Mouse (Mus musculus): Measurements from ENCODE around the gene Pxylp1. TPM values are rescaled to one million over a fixed set of nuclear protein-coding genes. Genes with fewer than 3 reads are reported as not detected.

Pxylp1 gene
- polyA plus RNA-seq, 1 experiment from 2014 or later = 2.1 TPM

- ATAC-seq = no peak
These were observed 61.6 kb downstream of the Pxylp1 start for GRCm38 (mm10) chr9:96830856-96831359.

GRCm38 (mm10) chr9:96829682-96830081, 62.8 kb downstream of the Pxylp1 start:
- no peaks in the 10 kb centered on the region for H3K27me3 ChIP-seq (replicated peaks)
- H3K4me2 ChIP-seq = no peak overlapping the region
- H3K9ac ChIP-seq = no peak overlapping the region
- no peaks in the 10 kb centered on the region for H3K9me3 ChIP-seq (replicated peaks)
- no peak overlapping the region for H3K4me3 ChIP-seq
- 68% methylated on average over 2 of the region's 3 CpGs for WGBS (ENCODE audit: insufficient replicate concordance)
- H3K4me1 ChIP-seq = peaks cover 7% of the 10 kb centered on the region; the same call in 1 of the 2 replicates
- H3K27ac ChIP-seq = no peak overlapping the region
- ATAC-seq = no peak
- no peaks in the 10 kb centered on the region for H3K36me3 ChIP-seq

More at GRCm38 (mm10) chr9:96830856-96831359, 61.6 kb downstream of the Pxylp1 start:
- Histone ChIP-seq H3K27me3 (replicated peaks) (no peaks in the 10 kb centered on the region), H3K4me2 (no peak overlapping the region), H3K4me3 (no peak overlapping the region), H3K9ac (no peak overlapping the region), H3K36me3 (no peaks in the 10 kb centered on the region), H3K9me3 (replicated peaks) (no peaks in the 10 kb centered on the region), H3K4me1 (peaks cover 7% of the 10 kb centered on the region; the same call in 1 of the 2 replicates), H3K27ac (no peak overlapping the region)
- 77% methylated on average over 17 of the region's 17 CpGs for WGBS (ENCODE audit: insufficient replicate concordance)

GRCm38 (mm10) chr9:96828071-96828470, 64.4 kb downstream of the Pxylp1 start:
- Histone ChIP-seq H3K4me1 (peaks cover 7% of the 10 kb centered on the region; the same call in 1 of the 2 replicates), H3K9me3 (replicated peaks) (no peaks in the 10 kb centered on the region), H3K27ac (no peak overlapping the region), H3K9ac (no peak overlapping the region), H3K4me3 (no peak overlapping the region), H3K36me3 (no peaks in the 10 kb centered on the region), H3K4me2 (no peak overlapping the region), H3K27me3 (replicated peaks) (no peaks in the 10 kb centered on the region)
- ATAC-seq = no peak
- WGBS (ENCODE audit: insufficient replicate concordance) = 35% methylated on average over 2 of the region's 2 CpGs

- ATAC-seq = no peak
- Histone ChIP-seq H3K4me3 (no peak overlapping the region), H3K4me1 (peaks cover 7% of the 10 kb centered on the region; the same call in 1 of the 2 replicates), H3K27me3 (replicated peaks) (no peaks in the 10 kb centered on the region), H3K4me2 (no peak overlapping the region), H3K9me3 (replicated peaks) (no peaks in the 10 kb centered on the region), H3K27ac (no peak overlapping the region), H3K9ac (no peak overlapping the region), H3K36me3 (no peaks in the 10 kb centered on the region)
- 75% methylated on average over 12 of the region's 12 CpGs for whole genome bisulfite sequencing (ENCODE audit: insufficient replicate concordance)
These were observed 65.3 kb downstream of the Pxylp1 start for GRCm38 (mm10) chr9:96827002-96827785.

GRCm38 (mm10) chr9:96824857-96825256, 67.6 kb downstream of the Pxylp1 start:
- Histone ChIP-seq H3K4me2 (no peak overlapping the region), H3K4me3 (no peak overlapping the region), H3K4me1 (peaks cover 7% of the 10 kb centered on the region; the same call in 1 of the 2 replicates), H3K9ac (no peak overlapping the region), H3K36me3 (no peaks in the 10 kb centered on the region), H3K9me3 (replicated peaks) (no peaks in the 10 kb centered on the region), H3K27me3 (replicated peaks) (no peaks in the 10 kb centered on the region), H3K27ac (no peak overlapping the region)
- WGBS (ENCODE audit: insufficient replicate concordance) = 87% methylated on average over 18 of the region's 18 CpGs
- no peak for ATAC-seq

GRCm38 (mm10) chr9:96824026-96824425, 68.4 kb downstream of the Pxylp1 start:
- Histone ChIP-seq H3K4me2 (no peak overlapping the region), H3K36me3 (no peaks in the 10 kb centered on the region), H3K27me3 (replicated peaks) (no peaks in the 10 kb centered on the region), H3K27ac (no peak overlapping the region), H3K9ac (no peak overlapping the region), H3K4me3 (no peak overlapping the region), H3K9me3 (replicated peaks) (no peaks in the 10 kb centered on the region), H3K4me1 (peaks cover 7% of the 10 kb centered on the region; the same call in 1 of the 2 replicates)
- 55% methylated on average over 12 of the region's 12 CpGs for WGBS (ENCODE audit: insufficient replicate concordance)
- no peak for ATAC-seq

- peaks cover 7% of the 10 kb centered on the region; the same call in 1 of the 2 replicates for H3K4me1 ChIP-seq
- H3K4me3 ChIP-seq = no peak overlapping the region
- H3K27me3 ChIP-seq (replicated peaks) = no peaks in the 10 kb centered on the region
- WGBS (ENCODE audit: insufficient replicate concordance) = 66% methylated on average over 5 of the region's 5 CpGs
- ATAC-seq = no peak
- H3K4me2 ChIP-seq = no peak overlapping the region
- no peak overlapping the region for H3K27ac ChIP-seq
- no peak overlapping the region for H3K9ac ChIP-seq
- no peaks in the 10 kb centered on the region for H3K36me3 ChIP-seq
- H3K9me3 ChIP-seq (replicated peaks) = no peaks in the 10 kb centered on the region
These were observed 68.9 kb downstream of the Pxylp1 start for GRCm38 (mm10) chr9:96823541-96823940.

GRCm38 (mm10) chr9:96823005-96823404, 69.5 kb downstream of the Pxylp1 start:
- ATAC-seq = no peak
- Histone ChIP-seq H3K4me2 (no peak overlapping the region), H3K27me3 (replicated peaks) (no peaks in the 10 kb centered on the region), H3K4me1 (peaks cover 3% of the 10 kb centered on the region; the same call in 1 of the 2 replicates), H3K9ac (no peak overlapping the region), H3K36me3 (no peaks in the 10 kb centered on the region), H3K27ac (no peak overlapping the region), H3K4me3 (no peak overlapping the region), H3K9me3 (replicated peaks) (no peaks in the 10 kb centered on the region)
- WGBS (ENCODE audit: insufficient replicate concordance) = 70% methylated on average over 9 of the region's 9 CpGs

- H3K4me1 ChIP-seq = no peaks in the 10 kb centered on the region
- H3K36me3 ChIP-seq = no peaks in the 10 kb centered on the region
- no peak overlapping the region for H3K4me2 ChIP-seq
- no peak overlapping the region for H3K27ac ChIP-seq
- H3K27me3 ChIP-seq (replicated peaks) = no peaks in the 10 kb centered on the region
- no peaks in the 10 kb centered on the region for H3K9me3 ChIP-seq (replicated peaks)
- WGBS (ENCODE audit: insufficient replicate concordance) = 58% methylated on average over 11 of the region's 11 CpGs
- no peak overlapping the region for H3K4me3 ChIP-seq
- no peak; the same call in 1 of the 2 replicates for ATAC-seq
- no peak overlapping the region for H3K9ac ChIP-seq
These were observed 73.5 kb downstream of the Pxylp1 start for GRCm38 (mm10) chr9:96818822-96819481.

GRCm38 (mm10) chr9:96818128-96818821, 74.2 kb downstream of the Pxylp1 start:
- no peak overlapping the region for H3K4me2 ChIP-seq
- H3K27ac ChIP-seq = no peak overlapping the region
- no peaks in the 10 kb centered on the region for H3K9me3 ChIP-seq (replicated peaks)
- no peaks in the 10 kb centered on the region for H3K36me3 ChIP-seq
- ATAC-seq = no peak
- WGBS (ENCODE audit: insufficient replicate concordance) = 33% methylated on average over 7 of the region's 7 CpGs
- H3K27me3 ChIP-seq (replicated peaks) = no peaks in the 10 kb centered on the region
- no peak overlapping the region for H3K4me3 ChIP-seq
- H3K9ac ChIP-seq = no peak overlapping the region
- H3K4me1 ChIP-seq = no peaks in the 10 kb centered on the region

- ATAC-seq = no peak
- Histone ChIP-seq H3K9me3 (replicated peaks) (no peaks in the 10 kb centered on the region), H3K4me3 (no peak overlapping the region), H3K4me2 (no peak overlapping the region), H3K9ac (no peak overlapping the region), H3K27ac (no peak overlapping the region), H3K27me3 (replicated peaks) (no peaks in the 10 kb centered on the region), H3K4me1 (no peaks in the 10 kb centered on the region), H3K36me3 (no peaks in the 10 kb centered on the region)
- WGBS (ENCODE audit: insufficient replicate concordance) = 66% methylated on average over 4 of the region's 4 CpGs
These were observed 80.5 kb downstream of the Pxylp1 start for GRCm38 (mm10) chr9:96811996-96812395.
